Mouse (Mus musculus) midbrain, embryonic 11.5 days (tissue): ENCODE results near the gene Osbpl10. TPM values are rescaled to one million over a fixed set of nuclear protein-coding genes. Genes with fewer than 3 reads are reported as not detected.
"Not testable (repeated sequence)": the region's sequence is repeated elsewhere in the genome, so short reads cannot be mapped to it uniquely, and the experiment has no call there.

Experiments used
- ATAC-seq: fragments of 200-750 bp; cut with Nextera tagmentation; 2 replicates; pipeline ENCODE4 v1.8.0; 2017; ENCODE audit warnings: moderate TSS enrichment, moderate library complexity; ENCODE audit not compliant: low FRiP score
- DNase-seq: peaks from one replicate; pipeline ENCODE4 v3.0.0; 2015; ENCODE audit warnings: low spot score; ENCODE audit errors: missing footprints
- H3K27ac ChIP-seq: fragments of 300-500 bp; sonication (generic); 2 replicates; pipeline ENCODE4 v1.5.1; 2014; ENCODE audit warnings: low read depth, low read length
- H3K27me3 ChIP-seq: fragments of 300-500 bp; sonication (generic); 2 replicates; pipeline ENCODE4 v1.6.1; 2014; ENCODE audit warnings: mild to moderate bottlenecking, low read length, moderate library complexity, mixed read lengths; ENCODE audit not compliant: control insufficient read depth, insufficient read depth
- H3K36me3 ChIP-seq: fragments of 300-500 bp; sonication (generic); 2 replicates; pipeline ENCODE4 v1.6.1; 2014; ENCODE audit warnings: mild to moderate bottlenecking, low read length, moderate library complexity, mixed read lengths; ENCODE audit not compliant: control insufficient read depth, insufficient read depth
- H3K4me1 ChIP-seq: fragments of 300-500 bp; sonication (generic); 2 replicates; pipeline ENCODE4 v1.6.1; 2014; ENCODE audit warnings: low read length; ENCODE audit not compliant: control insufficient read depth, insufficient read depth
- H3K4me2 ChIP-seq: fragments of 300-500 bp; sonication (generic); 2 replicates; pipeline ENCODE4 v1.6.1; 2014; ENCODE audit warnings: mild to moderate bottlenecking, moderate library complexity
- H3K4me3 ChIP-seq: fragments of 300-500 bp; sonication (generic); 2 replicates; pipeline ENCODE4 v1.5.1; 2014; ENCODE audit warnings: low read depth, low read length
- H3K9ac ChIP-seq: fragments of 300-500 bp; sonication (generic); 2 replicates; pipeline ENCODE4 v1.6.1; 2014; ENCODE audit warnings: low read length
- H3K9me3 ChIP-seq: fragments of 300-500 bp; sonication (generic); 2 replicates; pipeline ENCODE4 v1.6.1; 2016; ENCODE audit warnings: low read length; ENCODE audit not compliant: control insufficient read depth
- WGBS: fragments of 180-500 bp; shearing (Covaris S2); extraction: QIAGEN DNeasy Blood & Tissue Kit; methylation state at CpG from one replicate; pipeline ENCODE4 v1.1.7; 2014; 5-methylcytosine and 5-hydroxymethylcytosine counted together
- polyA plus RNA-seq: library from polyadenylated mRNA; unstranded; fragments of >200 nt; fragmentation: Nextera tagmentation; extraction: Ambion mirVana; gene quantifications from 2 replicates; pipeline ENCODE4 v1.2.1, GENCODE M21; 2014

The Osbpl10 gene
- polyA plus RNA-seq, 1 experiment from 2014 or later = 1.1 TPM

- not testable (repeated sequence) for H3K27ac ChIP-seq, H3K9ac ChIP-seq, H3K27me3 ChIP-seq, H3K9me3 ChIP-seq, H3K4me1 ChIP-seq, ATAC-seq, H3K36me3 ChIP-seq, H3K4me2 ChIP-seq, DNase-seq, H3K4me3 ChIP-seq
- WGBS = 86% methylated on average over 7 of the region's 7 CpGs
Measured at GRCm38 (mm10) chr9:114966286-114966685, 12.1 kb upstream of the Osbpl10 start.

- no peak for DNase-seq
- H3K36me3 ChIP-seq = no peaks in the 10 kb centered on the region
- WGBS = 9% methylated on average over 31 of the region's 31 CpGs
- H3K4me2 ChIP-seq = peak overlapping the region; percentile 73
- peaks cover 12% of the 10 kb centered on the region for H3K27me3 ChIP-seq
- H3K9me3 ChIP-seq = no peaks in the 10 kb centered on the region
- peak overlapping the region; percentile 85 for H3K9ac ChIP-seq
- peak overlapping the region; percentile 71 for H3K4me3 ChIP-seq
- peak; percentile 17 for ATAC-seq
- H3K4me1 ChIP-seq = peaks cover 3% of the 10 kb centered on the region
- no peak overlapping the region for H3K27ac ChIP-seq
Measured at GRCm38 (mm10) chr9:114977461-114978280, 698 bp upstream of the Osbpl10 start.

GRCm38 (mm10) chr9:114979969-114980368 lies 1.6 kb downstream of the Osbpl10 start:
- peaks cover 12% of the 10 kb centered on the region for H3K27me3 ChIP-seq
- no peak overlapping the region for H3K9ac ChIP-seq
- no peak overlapping the region for H3K4me3 ChIP-seq
- DNase-seq = no peak
- WGBS = 80% methylated on average over 6 of the region's 6 CpGs
- H3K4me1 ChIP-seq = peaks cover 3% of the 10 kb centered on the region
- H3K9me3 ChIP-seq = no peaks in the 10 kb centered on the region
- H3K27ac ChIP-seq = no peak overlapping the region
- no peak overlapping the region for H3K4me2 ChIP-seq
- no peak for ATAC-seq
- H3K36me3 ChIP-seq = no peaks in the 10 kb centered on the region

GRCm38 (mm10) chr9:114982689-114983360 lies 4.5 kb downstream of the Osbpl10 start, which contains the start of gene Rps27rt:
TSS of gene Rps27rt (minus strand) at chr9:114982739.
- peaks cover 1% of the 10 kb centered on the region for H3K4me1 ChIP-seq
- H3K27me3 ChIP-seq = peaks cover 7% of the 10 kb centered on the region
- 94% methylated on average over 16 of the region's 16 CpGs for WGBS
- H3K4me3 ChIP-seq = no peak within 1 kb of the TSS
- no peaks in the 10 kb centered on the region for H3K36me3 ChIP-seq
- DNase-seq (no peak), ATAC-seq (no peak)
- no peaks in the 10 kb centered on the region for H3K9me3 ChIP-seq
- H3K4me2 ChIP-seq = no peak within 1 kb of the TSS
- no peak within 1 kb of the TSS for H3K27ac ChIP-seq
- no peak within 1 kb of the TSS for H3K9ac ChIP-seq

- no peak for ATAC-seq
- Histone ChIP-seq H3K27ac (no peak overlapping the region), H3K36me3 (no peaks in the 10 kb centered on the region), H3K4me2 (no peak overlapping the region), H3K9ac (no peak overlapping the region), H3K4me3 (no peak overlapping the region), H3K4me1 (no peaks in the 10 kb centered on the region), H3K27me3 (no peaks in the 10 kb centered on the region), H3K9me3 (no peaks in the 10 kb centered on the region)
- no peak for DNase-seq
- 92% methylated on average over 5 of the region's 5 CpGs for WGBS
Measured at GRCm38 (mm10) chr9:114985741-114986140, 7.4 kb downstream of the Osbpl10 start.

- no peak for ATAC-seq
- Histone ChIP-seq H3K9ac (no peak overlapping the region), H3K4me2 (no peak overlapping the region), H3K4me3 (no peak overlapping the region), H3K36me3 (no peaks in the 10 kb centered on the region), H3K9me3 (no peaks in the 10 kb centered on the region), H3K27ac (no peak overlapping the region), H3K27me3 (no peaks in the 10 kb centered on the region), H3K4me1 (no peaks in the 10 kb centered on the region)
- WGBS = 81% methylated on average over 5 of the region's 5 CpGs
- DNase-seq = no peak
Measured at GRCm38 (mm10) chr9:114986361-114986760, 8.0 kb downstream of the Osbpl10 start.

- H3K9ac ChIP-seq = no peak overlapping the region
- H3K4me3 ChIP-seq = no peak overlapping the region
- no peaks in the 10 kb centered on the region for H3K4me1 ChIP-seq
- DNase-seq = no peak
- no peak for ATAC-seq
- no peaks in the 10 kb centered on the region for H3K27me3 ChIP-seq
- H3K4me2 ChIP-seq = no peak overlapping the region
- H3K27ac ChIP-seq = no peak overlapping the region
- no peaks in the 10 kb centered on the region for H3K36me3 ChIP-seq
- WGBS = 92% methylated on average over 3 of the region's 3 CpGs
- H3K9me3 ChIP-seq = no peaks in the 10 kb centered on the region
Measured at GRCm38 (mm10) chr9:114988029-114988428, 9.7 kb downstream of the Osbpl10 start.

- Histone ChIP-seq H3K9ac (no peak overlapping the region), H3K27me3 (no peaks in the 10 kb centered on the region), H3K9me3 (no peaks in the 10 kb centered on the region), H3K4me2 (no peak overlapping the region), H3K4me1 (no peaks in the 10 kb centered on the region), H3K27ac (no peak overlapping the region), H3K4me3 (no peak overlapping the region), H3K36me3 (no peaks in the 10 kb centered on the region)
- no peak for DNase-seq
- 79% methylated on average over 6 of the region's 6 CpGs for whole genome bisulfite sequencing
- no peak for ATAC-seq
Measured at GRCm38 (mm10) chr9:114988610-114989327, 10.4 kb downstream of the Osbpl10 start.

- whole genome bisulfite sequencing = 76% methylated on average over 10 of the region's 10 CpGs
- no peaks in the 10 kb centered on the region for H3K27me3 ChIP-seq
- H3K9me3 ChIP-seq = no peaks in the 10 kb centered on the region
- no peak overlapping the region for H3K4me3 ChIP-seq
- no peaks in the 10 kb centered on the region for H3K36me3 ChIP-seq
- ATAC-seq = no peak
- H3K27ac ChIP-seq = no peak overlapping the region
- H3K4me2 ChIP-seq = no peak overlapping the region
- no peak overlapping the region for H3K9ac ChIP-seq
- H3K4me1 ChIP-seq = no peaks in the 10 kb centered on the region
- DNase-seq = no peak
Measured at GRCm38 (mm10) chr9:114990421-114990820, 12.1 kb downstream of the Osbpl10 start.
